Mouse (Mus musculus) E14TG2a.4 (cell line): ENCODE data around the gene Adamts4.

Source experiments
- CTCF ChIP-seq: conservative IDR thresholded peaks from 2 replicates; pipeline ENCODE4 v1.5.1; 2014; ENCODE audit warnings: low read length
- NANOG ChIP-seq: IDR thresholded peaks from 2 replicates; pipeline ENCODE4 v1.6.1; 2014; ENCODE audit warnings: borderline replicate concordance, low read length, mixed read lengths

DNA sequence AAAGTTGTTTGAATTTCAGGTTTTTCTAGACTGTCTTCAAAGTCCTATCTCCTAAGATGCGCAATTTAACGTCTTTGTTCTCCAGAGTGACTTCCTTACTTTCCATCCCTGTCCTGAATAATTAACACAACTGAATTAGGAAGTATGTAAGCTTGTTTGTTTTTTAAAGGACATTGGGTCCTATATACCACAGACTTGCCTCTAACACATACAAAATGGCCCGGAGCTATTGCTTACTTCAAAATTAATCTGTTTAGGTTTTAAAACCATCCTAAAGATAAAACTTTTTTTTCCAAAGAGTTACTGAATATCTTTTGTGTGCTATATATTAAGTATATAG is 44.8 kb downstream of the Adamts4 start:
- no peak for TF ChIP-seq CTCF
- TF ChIP-seq NANOG: no peak
